Mouse (Mus musculus) heart, adult 2 months (tissue): ENCODE measurements around the gene Trpc1.

ENCODE experiments used
- CTCF ChIP-seq: fragments of 200-600 bp; IDR thresholded peaks from 2 replicates; pipeline ENCODE4 v1.8.1; 2022; ENCODE audit warnings: antibody characterized with exemption, mild to moderate bottlenecking, moderate library complexity
- EP300 ChIP-seq: fragments of 200-500 bp; IDR thresholded peaks from 2 replicates; pipeline ENCODE4 v1.6.1; 2011; ENCODE audit warnings: low read depth, low read length, control low read depth; ENCODE audit not compliant: insufficient read depth
- POLR2A ChIP-seq: fragments of 200-500 bp; IDR thresholded peaks from 2 replicates; pipeline ENCODE4 v1.6.1; 2011; ENCODE audit warnings: mild to moderate bottlenecking, low read depth, low read length, control low read depth; ENCODE audit not compliant: insufficient read depth

- no peak for TF ChIP-seq CTCF
- no peak for TF ChIP-seq POLR2A
- TF ChIP-seq EP300, result no peak
Observed at GRCm38 (mm10) chr9:95796323-95796722, 46.1 kb upstream of the Trpc1 start.
